In the genomic region with DNA sequence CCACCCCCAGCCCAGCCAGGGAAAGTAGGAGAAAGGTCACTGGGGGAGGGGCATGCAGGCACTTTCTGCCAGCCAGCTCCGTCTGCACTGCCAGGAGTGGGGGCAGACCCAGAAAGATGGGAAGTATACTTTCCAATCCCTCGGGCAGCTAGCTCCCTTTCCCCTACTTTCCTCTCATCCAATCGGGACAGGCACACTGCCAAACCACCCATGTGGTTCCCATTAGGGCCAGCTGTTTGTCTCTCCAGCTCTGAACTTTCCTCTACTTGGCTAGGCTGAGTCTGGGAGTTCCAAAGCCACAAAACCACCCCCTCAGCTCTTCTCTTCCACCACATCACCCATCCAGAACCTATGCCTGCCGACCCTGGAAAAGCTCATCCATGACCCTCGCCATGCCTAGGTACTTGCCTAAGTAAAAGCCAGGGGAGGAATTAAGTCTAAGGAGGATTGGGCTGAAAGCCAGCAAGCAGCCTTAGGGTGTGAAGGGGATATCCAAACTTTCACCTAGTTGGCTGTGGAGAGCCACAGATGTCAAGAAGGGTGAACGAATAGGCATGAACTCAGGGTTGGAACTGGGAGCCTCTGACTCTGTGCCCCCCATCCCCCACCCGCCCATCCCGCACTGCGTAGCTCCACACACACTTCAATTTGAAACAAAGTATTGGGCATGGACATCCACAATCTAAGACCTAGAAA, we compare ENCODE assay signal across 8 mouse cellular contexts. TPM values are rescaled to one million over a fixed set of nuclear protein-coding genes. Genes with fewer than 3 reads are reported as not detected.
DNase-seq lines count a peak whose midpoint lies in the region; ATAC-seq and TF ChIP-seq lines count a peak whose summit lies in the region.

No protein-coding gene starts in this region.

- H3K36me3 ChIP-seq in hindbrain, embryonic 11.5 days (ENCODE audit: control insufficient read depth, insufficient read depth, low read length) = no peaks in the 10 kb centered on the region
- H3K36me3 ChIP-seq in thymus, adult 2 months (ENCODE audit: control insufficient read depth, insufficient read depth, low read length) = no peaks in the 10 kb centered on the region

- H3K9me3 ChIP-seq in hindbrain, embryonic 11.5 days (ENCODE audit: control insufficient read depth, low read length) = no peaks in the 10 kb centered on the region

- H3K4me1 ChIP-seq in hindbrain, embryonic 11.5 days (replicated peaks; ENCODE audit: control insufficient read depth, insufficient read depth, low read length) = no peaks in the 10 kb centered on the region
- H3K4me1 ChIP-seq in thymus, adult 2 months (replicated peaks; ENCODE audit: control insufficient read depth, insufficient read depth, low read length) = peaks cover 24% of the 10 kb centered on the region

- H3K27me3 ChIP-seq in hindbrain, embryonic 11.5 days (ENCODE audit: control insufficient read depth, insufficient read depth, low read length) = no peaks in the 10 kb centered on the region
- H3K27me3 ChIP-seq in thymus, adult 2 months (ENCODE audit: control insufficient read depth, insufficient read depth, low read length) = no peaks in the 10 kb centered on the region

- WGBS in hindbrain, embryonic 11.5 days = 63% methylated on average over 9 of the region's 9 CpGs
- WGBS in thymus, adult 2 months = 56% methylated on average over 9 of the region's 9 CpGs

- H3K27ac ChIP-seq in hindbrain, embryonic 11.5 days (ENCODE audit: low read depth, low read length) = peak overlapping the region; percentile 4; the same call in 1 of the 2 replicates
- H3K27ac ChIP-seq in thymus, adult 2 months (ENCODE audit: control insufficient read depth, insufficient read depth, low read length) = no peak overlapping the region

- peak; percentile 100 for DNase-seq in NIH3T3 (ENCODE audit: low read depth)
- DNase-seq in cerebellum, postnatal 10 days = peak; percentile 84 to 89
- DNase-seq in frontal cortex, postnatal 10 days (ENCODE audit: low spot score in 2 of 2) = peak; percentile 81 to 83
- peak; percentile 60 for DNase-seq in hindbrain, embryonic 11.5 days (ENCODE audit: low spot score)
- DNase-seq in layer of hippocampus, adult 9-10 months (ENCODE audit: low spot score) = peak; percentile 59
- DNase-seq in lung, adult 18-20 months = peak; percentile 94 to 96
- peak; percentile 72 to 78 for DNase-seq in right cerebral cortex, adult 2 months (ENCODE audit: low spot score in 2 of 2)
- no peak for DNase-seq in thymus, adult 2 months

- H3K9ac ChIP-seq in hindbrain, embryonic 11.5 days (ENCODE audit: low read depth, low read length) = no peak overlapping the region

- H3K4me3 ChIP-seq in hindbrain, embryonic 11.5 days (ENCODE audit: low read depth, low read length) = 0 out of 2 replicates have a peak overlapping the region, but pooled peaks have one; percentile 2
- H3K4me3 ChIP-seq in thymus, adult 2 months (ENCODE audit: control insufficient read depth, insufficient read depth, low read length) = no peak overlapping the region

- H3K4me2 ChIP-seq in hindbrain, embryonic 11.5 days (replicated peaks; ENCODE audit: low read depth, low read length) = peak overlapping the region; percentile 23

- no peak for ATAC-seq in hindbrain, embryonic 11.5 days (ENCODE audit: low FRiP score)

- TF ChIP-seq POLR2A in thymus, adult 2 months (IDR thresholded peaks at IDR 0.05; ENCODE audit: control insufficient read depth, extremely low read depth, insufficient read depth, low read length, poor library complexity) = no peak

- no peak for TF ChIP-seq CTCF in thymus, adult 2 months (IDR thresholded peaks at IDR 0.05; ENCODE audit: borderline replicate concordance, control insufficient read depth, extremely low read depth, insufficient read depth, low read length, poor library complexity)

RNA-seq across cellular contexts. Expression of gene Angptl4, which starts 2.2 kb away (rescaled TPM):
- polyA plus RNA-seq in hindbrain, embryonic 11.5 days (2014; fragmentation: Nextera tagmentation; extraction: Ambion mirVana) = 22.0 and 22.5 TPM in 2 replicates
- polyA plus RNA-seq in thymus, adult 2 months (2012; rRNA removed) = 23.0 TPM in 2 replicates

RNA-seq across cellular contexts. Expression of gene Rab11b, which starts 19.1 kb away (rescaled TPM):
- 334 and 359 TPM in 2 replicates for polyA plus RNA-seq in hindbrain, embryonic 11.5 days (2014; fragmentation: Nextera tagmentation; extraction: Ambion mirVana)
- 464 and 542 TPM in 2 replicates for polyA plus RNA-seq in thymus, adult 2 months (2012; rRNA removed)

RNA-seq across cellular contexts. Expression of gene Kank3, which starts 30.9 kb away (rescaled TPM):
- polyA plus RNA-seq in hindbrain, embryonic 11.5 days (2014; fragmentation: Nextera tagmentation; extraction: Ambion mirVana) = 22.7 and 30.1 TPM in 2 replicates
- 19.9 and 29.3 TPM in 2 replicates for polyA plus RNA-seq in thymus, adult 2 months (2012; rRNA removed)

RNA-seq across cellular contexts. Expression of gene Rps28, which starts 44.9 kb away (rescaled TPM):
- 706 and 742 TPM in 2 replicates for polyA plus RNA-seq in hindbrain, embryonic 11.5 days (2014; fragmentation: Nextera tagmentation; extraction: Ambion mirVana)
- 678 and 707 TPM in 2 replicates for polyA plus RNA-seq in thymus, adult 2 months (2012; rRNA removed)

RNA-seq across cellular contexts. Expression of gene Ndufa7, which starts 45.0 kb away (rescaled TPM):
- 445 and 467 TPM in 2 replicates for polyA plus RNA-seq in hindbrain, embryonic 11.5 days (2014; fragmentation: Nextera tagmentation; extraction: Ambion mirVana)
- polyA plus RNA-seq in thymus, adult 2 months (2012; rRNA removed) = 305 and 382 TPM in 2 replicates
